Mouse (Mus musculus): ENCODE measurements around the gene Utp14b. TPM values are rescaled to one million over a fixed set of nuclear protein-coding genes. Genes with fewer than 3 reads are reported as not detected.

Gene Utp14b
- total and polyA plus RNA-seq, 2 experiments from 2014 or later = 2.8 to 12.4 TPM

DNA sequence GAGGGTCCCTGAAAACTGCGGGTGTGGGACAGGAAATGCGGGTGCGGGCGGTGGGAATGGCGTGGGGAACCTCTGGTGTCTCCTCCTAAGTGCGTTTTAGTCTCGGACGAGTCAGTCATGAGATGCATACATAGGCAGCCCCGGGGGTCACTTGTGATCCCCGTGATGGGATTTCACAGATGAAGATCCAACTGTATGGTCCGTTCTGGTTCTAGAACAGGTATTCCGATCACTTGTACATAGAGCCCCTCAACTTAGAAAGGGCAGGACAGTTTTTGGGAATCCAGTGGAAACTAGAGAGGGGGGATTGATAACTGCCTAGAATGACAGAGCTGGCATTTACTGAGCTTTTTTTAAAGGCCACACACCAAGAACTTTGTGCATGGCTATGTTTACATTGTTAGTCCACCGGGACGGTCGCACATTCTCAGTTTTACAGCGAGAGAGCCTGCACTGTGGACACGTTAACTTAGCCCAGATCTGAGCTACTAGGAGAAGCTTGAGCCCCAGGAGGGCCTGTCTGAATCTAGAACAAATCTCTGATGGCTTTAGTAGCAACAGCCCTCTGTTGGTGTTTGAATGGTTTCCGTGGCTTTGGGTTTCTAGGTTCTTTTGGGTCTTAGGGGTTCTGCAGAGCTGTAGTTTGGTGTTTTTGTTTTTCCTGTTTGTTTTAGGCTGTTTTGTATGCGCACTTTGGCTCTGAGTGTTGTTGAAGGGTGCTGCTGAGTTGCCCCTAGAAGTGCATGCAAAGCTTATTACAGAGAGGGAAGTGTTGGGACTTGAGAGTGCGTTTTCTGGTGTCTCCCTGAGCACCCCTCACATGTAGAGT is 817 bp downstream of the Utp14b start:
- under 1% methylated on average over 20 of the region's 20 CpGs for WGBS
- ATAC-seq (no peak), DNase-seq (peak; percentile 39)

GRCm38 (mm10) chr1:78659270-78659823 is 1.5 kb downstream of the Utp14b start:
- H3K9ac ChIP-seq = peak overlapping the region; percentile 96
- ATAC-seq = no peak
- H3K4me2 ChIP-seq (ENCODE audit: low read depth) = peak overlapping the region; percentile 59
- H3K27ac ChIP-seq (ENCODE audit: low read depth, low read length) = no peak overlapping the region
- H3K4me3 ChIP-seq (ENCODE audit: low read depth, low read length) = peak overlapping the region; percentile 93
- peaks cover 5% of the 10 kb centered on the region; the same call in 1 of the 2 replicates for H3K4me1 ChIP-seq (ENCODE audit: insufficient read depth)
- TF ChIP-seq CTCF (IDR thresholded peaks at IDR 0.05; ENCODE audit: low read depth) = no peak
- H3K36me3 ChIP-seq (ENCODE audit: insufficient read depth) = no peaks in the 10 kb centered on the region
- DNase-seq = peak; percentile 8
- H3K9me3 ChIP-seq (ENCODE audit: low read length) = no peaks in the 10 kb centered on the region
- no peaks in the 10 kb centered on the region for H3K27me3 ChIP-seq (ENCODE audit: insufficient read depth, low read length)
- WGBS = 18% methylated on average over 4 of the region's 4 CpGs

More for the DNA sequence above, 817 bp downstream of the Utp14b start:
- peak overlapping the region; percentile 59 for H3K4me2 ChIP-seq (ENCODE audit: low read depth)
- H3K9me3 ChIP-seq (ENCODE audit: low read length) = no peaks in the 10 kb centered on the region
- peak overlapping the region; percentile 93 for H3K4me3 ChIP-seq (ENCODE audit: low read depth, low read length)
- H3K36me3 ChIP-seq (ENCODE audit: insufficient read depth) = no peaks in the 10 kb centered on the region
- H3K27me3 ChIP-seq (ENCODE audit: insufficient read depth, low read length) = no peaks in the 10 kb centered on the region
- peaks cover 5% of the 10 kb centered on the region; the same call in 1 of the 2 replicates for H3K4me1 ChIP-seq (ENCODE audit: insufficient read depth)
- H3K27ac ChIP-seq (ENCODE audit: low read depth, low read length) = peak overlapping the region; percentile 96
- no peak for TF ChIP-seq CTCF (IDR thresholded peaks at IDR 0.05; ENCODE audit: low read depth)
- peak overlapping the region; percentile 96 for H3K9ac ChIP-seq

DNA sequence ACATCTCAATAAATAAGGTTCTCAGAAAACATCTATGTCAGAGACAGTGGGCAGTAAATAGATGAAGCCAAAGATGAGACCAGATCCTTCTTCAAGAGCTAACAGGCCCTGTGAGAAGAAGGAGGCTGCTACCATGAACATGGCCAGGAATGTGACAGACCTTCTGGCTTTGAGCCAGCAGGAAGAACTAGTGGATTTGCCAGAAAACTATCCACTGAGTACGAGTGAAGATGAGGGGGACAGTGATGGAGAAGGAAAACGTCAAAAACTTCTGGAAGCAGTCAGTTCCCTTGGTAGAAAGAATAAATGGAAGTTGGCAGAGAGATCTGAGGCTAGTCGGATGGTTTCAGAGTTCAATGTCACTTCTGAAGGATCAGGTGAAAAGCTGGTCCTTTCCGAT is 6.5 kb downstream of the Utp14b start:
- Histone ChIP-seq H3K4me1 (ENCODE audit: insufficient read depth) (peaks cover 2% of the 10 kb centered on the region; the same call in 1 of the 2 replicates), H3K27me3 (ENCODE audit: insufficient read depth, low read length) (no peaks in the 10 kb centered on the region), H3K4me3 (ENCODE audit: low read depth, low read length) (no peak overlapping the region), H3K9me3 (ENCODE audit: low read length) (no peaks in the 10 kb centered on the region), H3K36me3 (ENCODE audit: insufficient read depth) (peaks cover 22% of the 10 kb centered on the region), H3K27ac (ENCODE audit: low read depth, low read length) (no peak overlapping the region), H3K4me2 (ENCODE audit: low read depth) (no peak overlapping the region), H3K9ac (no peak overlapping the region)
- ATAC-seq = no peak
- 86% methylated on average over 4 of the region's 4 CpGs for WGBS
- no peak for TF ChIP-seq CTCF (IDR thresholded peaks at IDR 0.05; ENCODE audit: low read depth)
- DNase-seq = no peak

DNA sequence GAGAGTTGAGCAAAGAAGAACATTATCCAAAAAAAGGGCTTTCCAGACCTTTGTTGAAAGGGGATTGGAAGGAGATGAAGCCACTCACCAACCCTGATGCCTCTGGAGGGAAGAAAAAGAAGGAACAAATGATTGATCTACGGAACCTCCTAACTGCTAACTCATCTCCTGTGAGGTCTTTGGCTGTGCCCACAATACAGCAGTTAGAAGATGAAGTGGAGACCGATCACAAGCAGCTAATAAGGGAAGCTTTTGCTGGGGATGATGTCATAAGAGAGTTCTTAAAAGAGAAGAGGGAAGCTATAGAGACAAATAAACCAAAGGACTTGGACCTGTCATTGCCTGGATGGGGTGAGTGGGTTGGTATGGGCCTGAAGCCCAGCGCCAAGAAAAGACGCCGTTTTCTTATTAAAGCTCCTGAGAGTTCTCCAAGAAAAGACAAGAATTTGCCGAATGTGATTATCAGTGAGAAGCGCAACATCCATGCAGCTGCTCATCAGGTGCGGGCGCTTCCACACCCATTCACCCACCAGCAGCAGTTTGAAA is 8.2 kb downstream of the Utp14b start:
- Histone ChIP-seq H3K4me3 (ENCODE audit: low read depth, low read length) (no peak overlapping the region), H3K4me2 (ENCODE audit: low read depth) (no peak overlapping the region), H3K27ac (ENCODE audit: low read depth, low read length) (no peak overlapping the region), H3K27me3 (ENCODE audit: insufficient read depth, low read length) (no peaks in the 10 kb centered on the region), H3K9ac (no peak overlapping the region), H3K9me3 (ENCODE audit: low read length) (no peaks in the 10 kb centered on the region), H3K36me3 (ENCODE audit: insufficient read depth) (peaks cover 22% of the 10 kb centered on the region), H3K4me1 (ENCODE audit: insufficient read depth) (no peaks in the 10 kb centered on the region)
- no peak for DNase-seq
- TF ChIP-seq CTCF (IDR thresholded peaks at IDR 0.05; ENCODE audit: low read depth) = no peak
- ATAC-seq = no peak
- 96% methylated on average over 9 of the region's 9 CpGs for WGBS

DNA sequence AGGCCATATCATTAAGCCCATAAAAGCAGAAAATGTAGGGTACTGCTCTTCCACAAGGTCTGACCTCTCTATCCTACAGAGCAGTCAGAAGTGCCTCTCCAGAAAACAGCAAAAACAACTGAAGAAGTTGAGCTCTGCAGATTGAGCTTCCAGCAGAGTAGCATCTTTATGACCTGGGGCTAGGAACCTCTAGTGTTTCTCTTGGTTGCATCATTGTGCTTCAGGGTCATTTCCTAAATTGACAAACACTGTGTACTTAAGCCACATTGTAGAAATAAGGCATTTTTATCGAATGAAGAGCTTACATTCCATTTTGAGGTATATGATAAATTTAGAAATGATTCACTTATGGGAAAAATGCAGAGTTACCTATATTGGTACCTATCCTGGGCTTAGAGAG is 8.7 kb downstream of the Utp14b start:
- Histone ChIP-seq H3K4me1 (ENCODE audit: insufficient read depth) (no peaks in the 10 kb centered on the region), H3K27me3 (ENCODE audit: insufficient read depth, low read length) (no peaks in the 10 kb centered on the region), H3K4me2 (ENCODE audit: low read depth) (no peak overlapping the region), H3K36me3 (ENCODE audit: insufficient read depth) (peaks cover 22% of the 10 kb centered on the region), H3K27ac (ENCODE audit: low read depth, low read length) (no peak overlapping the region), H3K9me3 (ENCODE audit: low read length) (no peaks in the 10 kb centered on the region), H3K9ac (no peak overlapping the region), H3K4me3 (ENCODE audit: low read depth, low read length) (no peak overlapping the region)
- no peak for TF ChIP-seq CTCF (IDR thresholded peaks at IDR 0.05; ENCODE audit: low read depth)
- DNase-seq (no peak), ATAC-seq (no peak)
- WGBS = 94% methylated on average over 1 of the region's 1 CpGs

- H3K36me3 ChIP-seq (ENCODE audit: insufficient read depth) = peaks cover 10% of the 10 kb centered on the region
- H3K4me3 ChIP-seq (ENCODE audit: low read depth, low read length) = no peak overlapping the region
- no peak overlapping the region for H3K9ac ChIP-seq
- no peak for ATAC-seq
- TF ChIP-seq CTCF (IDR thresholded peaks at IDR 0.05; ENCODE audit: low read depth) = no peak
- no peaks in the 10 kb centered on the region for H3K9me3 ChIP-seq (ENCODE audit: low read length)
- WGBS = 93% methylated on average over 3 of the region's 3 CpGs
- H3K27me3 ChIP-seq (ENCODE audit: insufficient read depth, low read length) = no peaks in the 10 kb centered on the region
- no peak overlapping the region for H3K27ac ChIP-seq (ENCODE audit: low read depth, low read length)
- no peaks in the 10 kb centered on the region for H3K4me1 ChIP-seq (ENCODE audit: insufficient read depth)
- no peak for DNase-seq
- no peak overlapping the region for H3K4me2 ChIP-seq (ENCODE audit: low read depth)
These were observed 24.5 kb downstream of the Utp14b start for GRCm38 (mm10) chr1:78682291-78682690.

GRCm38 (mm10) chr1:78684128-78684527 is 26.3 kb downstream of the Utp14b start:
- no peak for TF ChIP-seq CTCF (IDR thresholded peaks at IDR 0.05; ENCODE audit: low read depth)
- peaks cover 10% of the 10 kb centered on the region for H3K36me3 ChIP-seq (ENCODE audit: insufficient read depth)
- ATAC-seq = no peak

More at GRCm38 (mm10) chr1:78684128-78684527, 26.3 kb downstream of the Utp14b start:
- Histone ChIP-seq H3K4me2 (ENCODE audit: low read depth) (no peak overlapping the region), H3K9ac (no peak overlapping the region), H3K4me1 (ENCODE audit: insufficient read depth) (no peaks in the 10 kb centered on the region), H3K27me3 (ENCODE audit: insufficient read depth, low read length) (no peaks in the 10 kb centered on the region), H3K27ac (ENCODE audit: low read depth, low read length) (no peak overlapping the region), H3K9me3 (ENCODE audit: low read length) (no peaks in the 10 kb centered on the region), H3K4me3 (ENCODE audit: low read depth, low read length) (no peak overlapping the region)
- DNase-seq = no peak
- WGBS = 80% methylated on average over 8 of the region's 8 CpGs

Data from forebrain, postnatal 0 days (tissue).